Mouse (Mus musculus) heart, embryonic 15.5 days (tissue): ENCODE measurements around the gene Rai1. TPM values are rescaled to one million over a fixed set of nuclear protein-coding genes. Genes with fewer than 3 reads are reported as not detected.

Experiments
- ATAC-seq: fragments of 200-750 bp; cut with Nextera tagmentation; replicated peaks from 2 replicates; pipeline ENCODE4 v1.8.0; 2017; ENCODE audit warnings: low read depth, moderate TSS enrichment; ENCODE audit not compliant: insufficient number of reproducible peaks, insufficient read depth, low FRiP score
- H3K27ac ChIP-seq: fragments of 300-500 bp; sonication (generic); 2 replicates; pipeline ENCODE4 v1.5.1; 2015; ENCODE audit warnings: mild to moderate bottlenecking, inconsistent platforms
- H3K27me3 ChIP-seq: fragments of 300-500 bp; sonication (generic); 2 replicates; pipeline ENCODE4 v1.6.1; 2015; ENCODE audit warnings: inconsistent platforms
- H3K36me3 ChIP-seq: fragments of 300-500 bp; sonication (generic); 2 replicates; pipeline ENCODE4 v1.6.1; 2015; ENCODE audit warnings: mild to moderate bottlenecking, inconsistent platforms
- H3K4me1 ChIP-seq: fragments of 300-500 bp; sonication (generic); replicated peaks from 2 replicates; pipeline ENCODE4 v1.6.1; 2015; ENCODE audit warnings: inconsistent platforms
- H3K4me2 ChIP-seq: fragments of 300-500 bp; sonication (generic); 2 replicates; pipeline ENCODE4 v1.6.1; 2015; ENCODE audit warnings: inconsistent platforms, mild to moderate bottlenecking, moderate library complexity
- H3K4me3 ChIP-seq: fragments of 300-500 bp; sonication (generic); 2 replicates; pipeline ENCODE4 v1.5.1; 2015; ENCODE audit warnings: mild to moderate bottlenecking, inconsistent platforms
- H3K9ac ChIP-seq: fragments of 300-500 bp; sonication (generic); 2 replicates; pipeline ENCODE4 v1.6.1; 2015; ENCODE audit warnings: mild to moderate bottlenecking, inconsistent platforms
- H3K9me3 ChIP-seq: fragments of 300-500 bp; sonication (generic); replicated peaks from 2 replicates; pipeline ENCODE4 v1.6.1; 2016; ENCODE audit warnings: inconsistent platforms
- WGBS: fragments of 180-500 bp; shearing (Covaris S2); methylation state at CpG from one replicate; pipeline ENCODE4 v1.1.7; 2015; ENCODE audit warnings: mixed read lengths; 5-methylcytosine and 5-hydroxymethylcytosine counted together
- polyA plus RNA-seq: library from polyadenylated mRNA; unstranded; fragments of >200 nt; fragmentation: Nextera tagmentation; extraction: Ambion mirVana; gene quantifications from 2 replicates; pipeline ENCODE4 v1.2.1, GENCODE M21; 2015

Gene Rai1
- polyA plus RNA-seq, 1 experiment from 2014 or later, result 12.8 TPM

- 0 out of 2 replicates have a peak overlapping the region, but pooled peaks have one; percentile 9 for H3K4me2 ChIP-seq
- H3K4me3 ChIP-seq, result no peak overlapping the region
- WGBS, result 65% methylated on average over 20 of the region's 20 CpGs
- peaks cover 73% of the 10 kb centered on the region for H3K4me1 ChIP-seq
- H3K36me3 ChIP-seq, result peaks cover 48% of the 10 kb centered on the region
- no peaks in the 10 kb centered on the region for H3K27me3 ChIP-seq
- H3K27ac ChIP-seq, result peak overlapping the region; percentile 42; the same call in 1 of the 2 replicates
- 0 out of 2 replicates have a peak overlapping the region, but pooled peaks have one; percentile 2 for H3K9ac ChIP-seq
- ATAC-seq, result no peak
- no peaks in the 10 kb centered on the region for H3K9me3 ChIP-seq
Observed at GRCm38 (mm10) chr11:60185396-60186231, 80.8 kb downstream of the Rai1 start.

DNA sequence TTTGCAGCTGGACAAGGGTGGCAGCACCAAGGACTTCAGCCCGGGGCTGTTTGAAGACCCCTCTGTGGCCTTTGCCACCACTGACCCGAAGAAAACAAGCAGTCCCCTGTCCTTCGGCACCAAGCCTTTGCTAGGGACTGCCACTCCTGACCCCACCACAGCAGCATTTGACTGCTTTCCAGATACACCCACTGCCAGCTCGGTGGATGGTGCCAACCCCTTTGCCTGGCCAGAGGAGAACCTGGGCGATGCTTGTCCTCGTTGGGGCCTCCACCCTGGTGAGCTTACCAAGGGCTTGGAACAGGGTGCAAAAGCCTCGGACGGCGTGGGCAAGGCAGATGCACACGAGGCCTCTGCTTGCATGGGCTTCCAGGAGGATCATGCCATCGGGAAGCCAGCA, 82.3 kb downstream of the Rai1 start:
- Histone ChIP-seq H3K9me3 (no peaks in the 10 kb centered on the region), H3K4me1 (peaks cover 64% of the 10 kb centered on the region), H3K27me3 (no peaks in the 10 kb centered on the region), H3K36me3 (peaks cover 59% of the 10 kb centered on the region), H3K4me3 (no peak overlapping the region), H3K9ac (no peak overlapping the region), H3K4me2 (no peak overlapping the region), H3K27ac (no peak overlapping the region)
- 83% methylated on average over 11 of the region's 11 CpGs for WGBS
- no peak for ATAC-seq

DNA sequence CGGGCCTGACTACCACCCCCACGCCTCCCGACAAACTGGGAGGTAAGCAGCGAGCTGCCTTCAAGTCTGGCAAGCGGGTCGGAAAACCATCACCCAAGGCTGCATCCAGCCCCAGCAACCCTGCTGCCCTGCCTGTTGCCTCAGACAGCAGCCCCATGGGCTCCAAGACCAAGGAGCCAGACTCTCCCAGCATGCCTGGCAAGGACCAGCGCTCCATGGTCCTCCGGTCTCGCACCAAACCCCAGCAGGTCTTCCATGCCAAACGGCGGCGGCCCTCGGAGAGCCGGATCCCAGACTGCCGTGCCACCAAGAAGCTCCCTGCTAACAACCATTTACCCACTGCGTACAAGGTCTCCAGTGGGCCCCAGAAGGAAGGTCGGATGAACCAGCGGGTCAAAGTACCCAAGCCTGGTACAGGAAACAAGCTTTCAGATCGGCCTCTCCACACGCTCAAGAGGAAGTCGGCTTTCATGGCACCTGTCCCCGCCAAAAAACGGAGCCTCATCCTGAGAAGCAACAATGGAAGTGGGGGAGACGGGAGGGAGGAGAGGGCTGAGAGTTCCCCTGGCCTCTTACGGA, 83.6 kb downstream of the Rai1 start:
- Histone ChIP-seq H3K4me1 (peaks cover 57% of the 10 kb centered on the region), H3K9me3 (no peaks in the 10 kb centered on the region), H3K4me3 (no peak overlapping the region), H3K27me3 (no peaks in the 10 kb centered on the region), H3K9ac (no peak overlapping the region), H3K27ac (no peak overlapping the region), H3K4me2 (no peak overlapping the region), H3K36me3 (peaks cover 61% of the 10 kb centered on the region)
- 88% methylated on average over 25 of the region's 25 CpGs for WGBS
- ATAC-seq, result no peak

DNA sequence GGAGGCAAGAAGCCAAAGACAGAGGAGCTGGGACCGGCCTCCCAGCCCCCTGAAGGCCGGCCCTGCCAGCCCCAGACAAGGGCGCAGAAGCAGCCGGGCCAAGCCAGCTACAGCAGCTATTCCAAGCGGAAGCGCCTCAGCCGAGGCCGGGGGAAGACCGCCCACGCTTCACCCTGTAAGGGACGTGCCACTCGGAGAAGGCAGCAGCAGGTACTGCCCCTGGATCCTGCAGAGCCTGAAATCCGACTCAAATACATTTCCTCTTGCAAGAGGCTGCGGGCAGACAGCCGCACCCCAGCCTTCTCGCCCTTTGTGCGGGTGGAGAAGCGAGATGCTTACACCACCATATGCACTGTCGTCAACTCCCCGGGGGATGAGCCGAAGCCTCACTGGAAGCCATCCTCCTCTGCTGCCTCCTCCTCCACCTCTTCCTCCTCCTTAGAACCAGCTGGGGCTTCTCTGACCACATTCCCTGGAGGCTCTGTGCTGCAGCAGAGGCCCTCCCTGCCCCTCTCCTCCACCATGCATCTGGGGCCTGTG, 84.8 kb downstream of the Rai1 start:
- Histone ChIP-seq H3K4me2 (no peak overlapping the region; the same call in 1 of the 2 replicates), H3K9me3 (no peaks in the 10 kb centered on the region), H3K4me1 (peaks cover 47% of the 10 kb centered on the region), H3K9ac (no peak overlapping the region), H3K27me3 (no peaks in the 10 kb centered on the region), H3K4me3 (no peak overlapping the region), H3K36me3 (peaks cover 73% of the 10 kb centered on the region), H3K27ac (peak overlapping the region; percentile 28)
- WGBS, result 65% methylated on average over 21 of the region's 21 CpGs
- no peak; the same call in 1 of the 2 replicates for ATAC-seq

GRCm38 (mm10) chr11:60190055-60190641, 85.3 kb downstream of the Rai1 start:
- Histone ChIP-seq H3K9me3 (peaks cover 4% of the 10 kb centered on the region; the same call in 1 of the 2 replicates), H3K27ac (peak overlapping the region; percentile 28), H3K9ac (no peak overlapping the region), H3K36me3 (peaks cover 79% of the 10 kb centered on the region), H3K27me3 (no peaks in the 10 kb centered on the region), H3K4me2 (no peak overlapping the region), H3K4me3 (no peak overlapping the region), H3K4me1 (peaks cover 41% of the 10 kb centered on the region)
- no peak for ATAC-seq
- WGBS, result 80% methylated on average over 17 of the region's 17 CpGs

DNA sequence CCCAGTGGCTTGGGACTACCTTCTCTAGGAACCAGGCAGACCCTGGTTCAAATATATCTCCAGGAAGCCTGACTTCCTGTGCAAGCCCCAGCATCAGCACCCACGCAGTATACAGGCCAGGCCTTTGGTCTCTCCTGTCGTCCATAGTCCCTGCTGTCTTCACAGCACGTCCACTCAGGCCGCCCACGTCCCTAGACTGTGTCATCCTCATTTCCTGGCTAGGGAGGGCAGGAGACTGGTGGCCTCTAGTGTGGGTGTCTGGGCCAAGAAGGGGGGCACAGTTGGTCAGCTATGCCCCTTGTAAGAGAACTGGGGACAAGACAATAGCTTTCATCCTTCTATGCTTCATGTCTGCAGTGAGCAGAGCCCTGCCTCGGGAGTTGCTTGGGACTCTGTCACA, 87.7 kb downstream of the Rai1 start:
- Histone ChIP-seq H3K9ac (no peak overlapping the region), H3K27me3 (no peaks in the 10 kb centered on the region), H3K4me2 (no peak overlapping the region), H3K4me3 (no peak overlapping the region), H3K36me3 (peaks cover 71% of the 10 kb centered on the region), H3K4me1 (peaks cover 35% of the 10 kb centered on the region), H3K9me3 (peaks cover 4% of the 10 kb centered on the region; the same call in 1 of the 2 replicates), H3K27ac (no peak overlapping the region)
- WGBS, result 66% methylated on average over 6 of the region's 6 CpGs
- no peak for ATAC-seq

DNA sequence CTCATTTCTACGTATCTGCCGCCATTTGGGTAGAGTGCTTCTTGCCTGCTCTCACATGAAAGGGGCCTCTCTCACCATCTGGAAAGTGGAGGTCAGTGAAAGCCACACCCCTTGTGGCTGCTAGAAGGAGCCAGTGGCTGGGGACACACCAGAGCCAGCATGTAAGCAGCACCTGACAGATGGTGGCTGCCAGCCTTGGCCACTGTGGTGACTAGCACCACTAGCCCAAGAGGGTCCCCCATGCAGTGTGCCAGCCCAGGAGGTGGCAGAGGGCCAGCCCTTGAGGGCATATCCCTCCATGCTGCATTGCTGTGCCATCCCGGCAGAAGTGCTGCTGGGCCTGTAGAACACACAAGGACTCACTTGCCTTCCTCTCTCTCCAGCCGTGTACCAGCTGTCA, 88.7 kb downstream of the Rai1 start:
- Histone ChIP-seq H3K9ac (no peak overlapping the region), H3K27me3 (no peaks in the 10 kb centered on the region), H3K36me3 (peaks cover 72% of the 10 kb centered on the region), H3K4me3 (no peak overlapping the region), H3K4me2 (no peak overlapping the region), H3K27ac (no peak overlapping the region), H3K9me3 (peaks cover 4% of the 10 kb centered on the region; the same call in 1 of the 2 replicates), H3K4me1 (peaks cover 35% of the 10 kb centered on the region)
- no peak for ATAC-seq
- 78% methylated on average over 4 of the region's 4 CpGs for WGBS

GRCm38 (mm10) chr11:60195108-60195507, 90.3 kb downstream of the Rai1 start:
- H3K27me3 ChIP-seq, result no peaks in the 10 kb centered on the region
- no peak overlapping the region for H3K27ac ChIP-seq
- H3K4me2 ChIP-seq, result no peak overlapping the region
- no peak overlapping the region for H3K4me3 ChIP-seq
- H3K9me3 ChIP-seq, result peaks cover 4% of the 10 kb centered on the region; the same call in 1 of the 2 replicates
- H3K4me1 ChIP-seq, result peaks cover 29% of the 10 kb centered on the region
- no peak for ATAC-seq
- H3K9ac ChIP-seq, result no peak overlapping the region
- H3K36me3 ChIP-seq, result peaks cover 71% of the 10 kb centered on the region

- no peak overlapping the region for H3K4me2 ChIP-seq
- H3K36me3 ChIP-seq, result peaks cover 74% of the 10 kb centered on the region
- H3K27ac ChIP-seq, result no peak overlapping the region
- H3K27me3 ChIP-seq, result no peaks in the 10 kb centered on the region
- 74% methylated on average over 5 of the region's 5 CpGs for WGBS
- no peak overlapping the region for H3K4me3 ChIP-seq
- peaks cover 26% of the 10 kb centered on the region for H3K4me1 ChIP-seq
- peaks cover 4% of the 10 kb centered on the region; the same call in 1 of the 2 replicates for H3K9me3 ChIP-seq
- H3K9ac ChIP-seq, result no peak overlapping the region
- no peak for ATAC-seq
Observed at GRCm38 (mm10) chr11:60196344-60196743, 91.5 kb downstream of the Rai1 start.

DNA sequence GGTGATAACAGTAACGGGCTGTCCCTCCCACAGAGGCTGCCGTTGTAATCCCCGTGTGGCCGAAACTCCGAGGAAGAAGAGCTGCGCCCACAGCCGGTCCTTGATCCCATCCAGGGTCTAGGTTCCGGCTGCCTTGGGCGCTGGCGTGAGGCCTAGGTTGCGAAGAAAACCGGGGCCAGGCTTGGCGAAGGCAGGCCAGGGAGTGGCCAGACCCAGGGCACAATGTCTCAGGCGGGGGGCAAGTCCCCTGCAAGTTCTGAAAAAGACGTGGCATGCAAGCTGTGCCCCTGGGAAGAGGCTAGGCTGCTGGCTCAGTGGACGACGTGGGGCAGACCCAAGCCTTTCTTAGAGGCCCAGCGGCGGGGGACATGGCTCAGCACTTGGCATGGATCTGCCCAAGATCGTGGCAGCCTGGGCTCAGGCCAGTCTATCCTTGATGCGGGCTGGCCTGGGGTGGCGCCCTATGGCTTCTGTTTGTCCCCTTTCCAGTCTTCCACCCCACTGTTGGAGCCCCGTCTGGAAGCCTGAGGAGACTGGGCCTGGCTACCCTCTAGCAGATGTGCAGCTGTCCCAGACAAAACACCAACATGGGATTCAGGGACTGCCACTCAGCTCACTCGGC, 93.3 kb downstream of the Rai1 start:
- H3K4me3 ChIP-seq, result no peak overlapping the region
- H3K4me2 ChIP-seq, result no peak overlapping the region
- peaks cover 4% of the 10 kb centered on the region; the same call in 1 of the 2 replicates for H3K9me3 ChIP-seq
- no peaks in the 10 kb centered on the region for H3K27me3 ChIP-seq
- 75% methylated on average over 24 of the region's 24 CpGs for WGBS
- H3K27ac ChIP-seq, result no peak overlapping the region
- H3K36me3 ChIP-seq, result peaks cover 82% of the 10 kb centered on the region
- ATAC-seq, result no peak
- H3K4me1 ChIP-seq, result peaks cover 21% of the 10 kb centered on the region
- no peak overlapping the region for H3K9ac ChIP-seq

DNA sequence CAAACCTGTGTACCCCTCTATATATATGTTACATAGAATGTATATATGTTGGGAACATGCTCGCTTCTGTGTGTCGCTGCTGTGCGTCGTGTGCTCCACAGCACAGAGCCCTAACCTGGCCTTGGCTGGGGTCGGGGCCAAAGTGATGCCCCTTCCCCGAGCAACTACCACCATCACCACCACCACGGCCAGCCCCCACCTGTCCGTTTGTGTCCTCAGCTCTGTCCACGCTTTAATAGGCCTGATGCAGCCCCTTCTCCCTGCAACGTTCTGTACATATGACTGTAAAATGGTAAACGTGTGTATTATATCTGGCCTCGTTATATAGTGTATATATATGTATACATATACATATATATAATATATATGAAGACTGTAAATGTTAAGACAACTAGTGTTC, 93.8 kb downstream of the Rai1 start:
- H3K36me3 ChIP-seq, result peaks cover 85% of the 10 kb centered on the region
- H3K4me1 ChIP-seq, result peaks cover 16% of the 10 kb centered on the region
- H3K9me3 ChIP-seq, result peaks cover 4% of the 10 kb centered on the region; the same call in 1 of the 2 replicates
- no peak overlapping the region for H3K4me3 ChIP-seq
- ATAC-seq, result no peak
- no peak overlapping the region for H3K4me2 ChIP-seq
- WGBS, result 86% methylated on average over 12 of the region's 12 CpGs
- H3K27me3 ChIP-seq, result no peaks in the 10 kb centered on the region
- H3K27ac ChIP-seq, result no peak overlapping the region
- H3K9ac ChIP-seq, result no peak overlapping the region
